Mouse (Mus musculus): ENCODE data around the gene Aacs. TPM values are rescaled to one million over a fixed set of nuclear protein-coding genes. Genes with fewer than 3 reads are reported as not detected.

Gene Aacs
- polyA plus RNA-seq, 1 experiment from 2014 or later = 36.6 TPM

- Histone ChIP-seq H3K36me3 (ENCODE audit: control insufficient read depth, insufficient read depth, low read length) (no peaks in the 10 kb centered on the region), H3K27me3 (ENCODE audit: control insufficient read depth, insufficient read depth, low read length) (no peaks in the 10 kb centered on the region), H3K4me2 (replicated peaks; ENCODE audit: low read depth, low read length) (no peak overlapping the region), H3K9me3 (ENCODE audit: control insufficient read depth, low read length) (no peaks in the 10 kb centered on the region), H3K9ac (ENCODE audit: low read depth, low read length) (no peak overlapping the region), H3K4me3 (ENCODE audit: low read length) (no peak overlapping the region), H3K27ac (ENCODE audit: low read depth, low read length) (no peak overlapping the region), H3K4me1 (ENCODE audit: control insufficient read depth, insufficient read depth, low read length) (no peaks in the 10 kb centered on the region)
- ATAC-seq (ENCODE audit: low FRiP score, low TSS enrichment) = no peak
- 28% methylated on average over 11 of the region's 11 CpGs for WGBS
These were observed 74.3 kb downstream of the Aacs start for GRCm38 (mm10) chr5:125549750-125550489.

- WGBS = 71% methylated on average over 5 of the region's 5 CpGs
- H3K27ac ChIP-seq (ENCODE audit: low read depth, low read length) = no peak overlapping the region
- no peaks in the 10 kb centered on the region for H3K4me1 ChIP-seq (ENCODE audit: control insufficient read depth, insufficient read depth, low read length)
- ATAC-seq (ENCODE audit: low FRiP score, low TSS enrichment) = no peak
- H3K4me2 ChIP-seq (replicated peaks; ENCODE audit: low read depth, low read length) = no peak overlapping the region
- H3K9me3 ChIP-seq (ENCODE audit: control insufficient read depth, low read length) = no peaks in the 10 kb centered on the region
- no peaks in the 10 kb centered on the region for H3K27me3 ChIP-seq (ENCODE audit: control insufficient read depth, insufficient read depth, low read length)
- H3K36me3 ChIP-seq (ENCODE audit: control insufficient read depth, insufficient read depth, low read length) = no peaks in the 10 kb centered on the region
- no peak overlapping the region for H3K4me3 ChIP-seq (ENCODE audit: low read length)
- H3K9ac ChIP-seq (ENCODE audit: low read depth, low read length) = no peak overlapping the region
These were observed 80.1 kb downstream of the Aacs start for GRCm38 (mm10) chr5:125555732-125556131.

- WGBS = 41% methylated on average over 6 of the region's 6 CpGs
These were observed 87.9 kb downstream of the Aacs start for GRCm38 (mm10) chr5:125563492-125563891.

GRCm38 (mm10) chr5:125565725-125566124 lies 90.1 kb downstream of the Aacs start:
- Histone ChIP-seq H3K27me3 (ENCODE audit: control insufficient read depth, insufficient read depth, low read length) (no peaks in the 10 kb centered on the region), H3K9ac (ENCODE audit: low read depth, low read length) (no peak overlapping the region), H3K27ac (ENCODE audit: low read depth, low read length) (no peak overlapping the region), H3K4me2 (replicated peaks; ENCODE audit: low read depth, low read length) (no peak overlapping the region), H3K4me3 (ENCODE audit: low read length) (no peak overlapping the region), H3K36me3 (ENCODE audit: control insufficient read depth, insufficient read depth, low read length) (no peaks in the 10 kb centered on the region), H3K9me3 (ENCODE audit: control insufficient read depth, low read length) (peaks cover 3% of the 10 kb centered on the region; the same call in 1 of the 2 replicates), H3K4me1 (ENCODE audit: control insufficient read depth, insufficient read depth, low read length) (no peaks in the 10 kb centered on the region)
- WGBS = 47% methylated on average over 11 of the region's 11 CpGs
- no peak for ATAC-seq (ENCODE audit: low FRiP score, low TSS enrichment)

More at GRCm38 (mm10) chr5:125563492-125563891, 87.9 kb downstream of the Aacs start:
- H3K4me2 ChIP-seq (replicated peaks; ENCODE audit: low read depth, low read length) = no peak overlapping the region
- no peaks in the 10 kb centered on the region for H3K36me3 ChIP-seq (ENCODE audit: control insufficient read depth, insufficient read depth, low read length)
- no peaks in the 10 kb centered on the region for H3K4me1 ChIP-seq (ENCODE audit: control insufficient read depth, insufficient read depth, low read length)
- no peak overlapping the region for H3K27ac ChIP-seq (ENCODE audit: low read depth, low read length)
- H3K4me3 ChIP-seq (ENCODE audit: low read length) = no peak overlapping the region
- H3K27me3 ChIP-seq (ENCODE audit: control insufficient read depth, insufficient read depth, low read length) = no peaks in the 10 kb centered on the region
- no peak for ATAC-seq (ENCODE audit: low FRiP score, low TSS enrichment)
- no peak overlapping the region for H3K9ac ChIP-seq (ENCODE audit: low read depth, low read length)
- H3K9me3 ChIP-seq (ENCODE audit: control insufficient read depth, low read length) = peaks cover 3% of the 10 kb centered on the region; the same call in 1 of the 2 replicates

Small RNA genes within 50 kb of the gene (microRNA-seq; reads per million reads assigned to microRNA genes)
- gene Gm27551 = not detected

Other genes with a start within 250 kb of the Aacs start
- gene Scarb1, start 134.7 kb upstream of the Aacs start, polyA plus RNA-seq (2014; fragmentation: Nextera tagmentation; extraction: Ambion mirVana) = 34.8 and 48.8 TPM in 2 replicates
- gene Gm10382, start 86.5 kb upstream of the Aacs start, polyA plus RNA-seq (2014; fragmentation: Nextera tagmentation; extraction: Ambion mirVana) = 0.16 and 0.41 TPM in 2 replicates
- gene Ubc, start 85.6 kb upstream of the Aacs start, polyA plus RNA-seq (2014; fragmentation: Nextera tagmentation; extraction: Ambion mirVana) = 715 and 1,051 TPM in 2 replicates
- gene Dhx37, start 41.7 kb upstream of the Aacs start, polyA plus RNA-seq (2014; fragmentation: Nextera tagmentation; extraction: Ambion mirVana) = 7.7 and 14.4 TPM in 2 replicates
- 29.6 and 39.8 TPM in 2 replicates for gene Bri3bp, start 34.2 kb upstream of the Aacs start, polyA plus RNA-seq (2014; fragmentation: Nextera tagmentation; extraction: Ambion mirVana)
- 0.24 and 0.46 TPM in 2 replicates for gene Tmem132b, start 56.0 kb downstream of the Aacs start, polyA plus RNA-seq (2014; fragmentation: Nextera tagmentation; extraction: Ambion mirVana)

All from kidney, embryonic 14.5 days (tissue).